Mouse (Mus musculus): Measurements from ENCODE around the gene Rhobtb1. TPM values are rescaled to one million over a fixed set of nuclear protein-coding genes. Genes with fewer than 3 reads are reported as not detected.

Gene Rhobtb1
- polyA plus RNA-seq, 1 experiment from 2014 or later, result 11.3 TPM

DNA sequence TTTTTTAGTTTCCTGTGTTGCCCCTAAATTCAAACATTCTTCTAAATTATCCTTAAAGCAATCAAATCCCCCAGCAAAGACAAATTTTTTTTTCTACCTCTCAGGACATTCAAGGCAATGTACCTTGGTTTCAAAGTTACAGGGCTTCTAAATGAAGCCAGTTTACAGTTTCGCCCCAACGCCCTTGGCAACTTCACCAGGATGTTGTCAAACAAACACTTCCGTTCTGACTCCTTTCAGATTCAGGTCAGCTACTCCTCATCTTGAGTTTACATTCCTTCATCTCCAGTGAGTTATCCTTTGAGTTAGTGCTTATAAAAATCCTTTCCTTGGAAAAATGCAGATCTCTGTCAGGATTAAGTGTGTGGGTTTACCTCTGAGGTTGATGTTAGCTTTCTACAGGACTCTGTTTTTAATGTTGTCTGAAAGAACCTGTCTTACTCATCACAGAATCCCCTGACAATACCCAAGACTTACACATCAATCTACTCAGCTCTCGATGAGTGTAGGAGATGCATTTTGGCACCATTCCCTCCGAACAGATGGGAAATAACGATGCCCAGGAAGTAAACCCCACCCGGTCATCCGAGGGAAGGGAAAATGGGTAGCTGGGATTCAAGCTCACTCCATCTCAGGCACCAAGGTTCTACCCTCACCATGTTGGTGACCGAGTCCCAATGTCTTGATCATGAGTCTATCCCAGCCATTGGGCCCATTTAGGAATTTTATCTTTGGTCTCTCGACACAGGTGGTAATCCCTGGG, 94.9 kb downstream of the Rhobtb1 start:
- 72% methylated on average over 10 of the region's 10 CpGs for WGBS
- Histone ChIP-seq H3K9me3 (ENCODE audit: control insufficient read depth, low read length) (no peaks in the 10 kb centered on the region), H3K4me1 (ENCODE audit: control insufficient read depth, insufficient read depth, low read length) (no peaks in the 10 kb centered on the region), H3K4me2 (ENCODE audit: low read depth, low read length) (no peak overlapping the region), H3K27me3 (replicated peaks; ENCODE audit: control insufficient read depth, insufficient read depth, low read length) (no peaks in the 10 kb centered on the region), H3K27ac (ENCODE audit: low read length) (no peak overlapping the region), H3K36me3 (ENCODE audit: control insufficient read depth, insufficient read depth, low read length) (no peaks in the 10 kb centered on the region), H3K9ac (ENCODE audit: low read depth, low read length) (no peak overlapping the region), H3K4me3 (ENCODE audit: low read length) (no peak overlapping the region)
- ATAC-seq, result no peak

DNA sequence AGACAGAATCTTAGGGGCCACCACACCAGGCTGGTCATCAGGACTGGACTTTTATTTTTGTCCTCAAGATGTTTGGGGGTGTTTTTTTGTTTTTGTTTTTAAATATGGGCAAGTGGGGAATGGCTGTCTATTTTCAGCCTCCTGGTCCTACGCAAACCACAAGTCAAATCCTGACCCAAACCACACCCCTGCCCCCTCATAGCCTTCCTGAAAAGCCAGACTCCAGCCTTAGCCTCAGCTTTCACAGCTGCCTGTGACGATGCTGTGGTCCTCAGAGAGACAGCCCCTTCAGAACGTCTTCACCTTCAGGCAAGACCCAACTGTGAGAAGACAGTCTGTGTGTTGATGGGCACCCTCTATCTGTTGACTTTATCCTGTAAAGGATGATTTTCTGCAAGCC, 95.5 kb downstream of the Rhobtb1 start:
- H3K4me1 ChIP-seq (ENCODE audit: control insufficient read depth, insufficient read depth, low read length), result no peaks in the 10 kb centered on the region
- no peak overlapping the region for H3K4me3 ChIP-seq (ENCODE audit: low read length)
- no peaks in the 10 kb centered on the region for H3K27me3 ChIP-seq (replicated peaks; ENCODE audit: control insufficient read depth, insufficient read depth, low read length)
- WGBS, result 74% methylated on average over 3 of the region's 3 CpGs
- H3K36me3 ChIP-seq (ENCODE audit: control insufficient read depth, insufficient read depth, low read length), result no peaks in the 10 kb centered on the region
- no peak overlapping the region for H3K9ac ChIP-seq (ENCODE audit: low read depth, low read length)
- H3K9me3 ChIP-seq (ENCODE audit: control insufficient read depth, low read length), result no peaks in the 10 kb centered on the region
- H3K27ac ChIP-seq (ENCODE audit: low read length), result 0 out of 2 replicates have a peak overlapping the region, but pooled peaks have one; percentile 32
- no peak overlapping the region for H3K4me2 ChIP-seq (ENCODE audit: low read depth, low read length)
- no peak for ATAC-seq

DNA sequence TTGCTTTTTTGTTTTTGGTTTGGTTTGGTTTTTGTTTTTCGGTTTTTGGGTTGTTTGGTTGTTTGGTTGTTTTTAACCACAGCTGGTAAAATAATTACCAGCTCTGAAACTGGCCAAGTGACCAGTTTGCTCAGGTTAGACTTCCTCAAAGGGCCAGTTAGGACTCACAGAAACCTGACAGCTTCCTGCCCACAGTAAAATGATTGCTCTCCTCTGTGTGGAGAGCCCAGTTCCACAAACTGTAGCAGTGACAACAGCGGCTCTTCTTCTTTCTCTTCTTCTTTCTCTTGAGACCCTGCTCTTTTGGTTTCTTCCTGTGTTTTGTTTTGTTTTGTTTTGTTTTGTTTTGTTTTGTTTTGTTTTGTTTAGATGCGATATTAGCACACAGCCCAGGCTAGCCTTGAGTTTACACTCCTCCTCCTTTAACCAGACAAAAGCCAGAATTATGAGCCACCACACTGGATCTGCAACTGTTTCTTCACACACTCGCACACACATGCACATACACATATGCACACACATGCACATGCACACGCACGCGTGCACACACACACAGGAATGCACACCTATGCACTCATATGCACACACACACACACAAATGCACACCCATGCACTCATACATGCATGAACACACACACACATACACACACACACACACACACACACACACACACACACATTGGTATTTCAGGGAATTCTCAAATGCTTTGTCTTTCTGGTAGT, 96.2 kb downstream of the Rhobtb1 start:
- Histone ChIP-seq H3K9ac (ENCODE audit: low read depth, low read length) (no peak overlapping the region), H3K27me3 (replicated peaks; ENCODE audit: control insufficient read depth, insufficient read depth, low read length) (no peaks in the 10 kb centered on the region), H3K36me3 (ENCODE audit: control insufficient read depth, insufficient read depth, low read length) (no peaks in the 10 kb centered on the region), H3K4me1 (ENCODE audit: control insufficient read depth, insufficient read depth, low read length) (peaks cover 5% of the 10 kb centered on the region), H3K4me2 (ENCODE audit: low read depth, low read length) (no peak overlapping the region), H3K27ac (ENCODE audit: low read length) (no peak overlapping the region), H3K4me3 (ENCODE audit: low read length) (no peak overlapping the region), H3K9me3 (ENCODE audit: control insufficient read depth, low read length) (no peaks in the 10 kb centered on the region)
- WGBS, result 94% methylated on average over 7 of the region's 7 CpGs
- ATAC-seq, result no peak

DNA sequence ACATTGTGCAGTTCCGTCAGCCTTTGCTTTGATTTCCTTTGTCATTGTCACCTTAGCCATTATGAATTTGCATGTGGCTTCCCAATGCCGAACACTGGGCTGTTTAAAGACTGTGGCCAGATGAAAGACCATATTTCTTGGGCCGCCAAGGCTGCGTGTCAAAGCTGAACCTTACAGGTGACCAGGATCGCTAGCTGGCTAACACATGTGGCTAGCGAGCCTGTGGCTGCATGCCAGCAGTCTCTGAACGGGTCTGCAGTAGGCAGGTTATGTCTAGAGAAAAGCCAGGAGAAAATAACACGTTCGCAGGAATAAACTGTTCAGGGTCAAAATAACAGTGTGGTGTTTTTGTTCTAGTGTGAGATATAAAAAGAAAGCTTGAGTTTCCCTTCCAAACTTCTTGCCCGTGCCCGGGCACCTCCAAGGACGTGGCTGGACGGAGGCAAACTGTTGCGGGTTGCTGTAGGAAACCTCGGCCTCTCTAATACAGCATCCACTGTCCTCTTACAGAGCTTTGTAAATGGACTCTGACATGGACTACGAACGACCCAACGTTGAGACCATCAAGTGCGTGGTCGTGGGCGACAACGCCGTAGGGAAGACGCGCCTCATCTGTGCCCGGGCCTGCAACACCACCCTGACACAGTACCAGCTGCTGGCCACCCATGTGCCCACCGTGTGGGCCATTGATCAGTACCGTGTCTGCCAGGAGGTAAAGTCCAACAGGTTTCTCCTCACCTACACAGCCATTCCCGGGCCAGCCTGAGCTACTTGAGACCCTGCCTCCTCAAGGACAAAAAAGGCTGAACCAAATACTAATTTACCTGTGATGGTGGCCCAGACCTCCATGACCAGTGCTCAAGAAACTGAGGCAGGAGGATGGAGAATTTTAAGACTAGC, 97.3 kb downstream of the Rhobtb1 start:
- Histone ChIP-seq H3K36me3 (ENCODE audit: control insufficient read depth, insufficient read depth, low read length) (no peaks in the 10 kb centered on the region), H3K9ac (ENCODE audit: low read depth, low read length) (no peak overlapping the region), H3K4me1 (ENCODE audit: control insufficient read depth, insufficient read depth, low read length) (peaks cover 9% of the 10 kb centered on the region), H3K4me3 (ENCODE audit: low read length) (no peak overlapping the region), H3K27me3 (replicated peaks; ENCODE audit: control insufficient read depth, insufficient read depth, low read length) (no peaks in the 10 kb centered on the region), H3K9me3 (ENCODE audit: control insufficient read depth, low read length) (no peaks in the 10 kb centered on the region), H3K4me2 (ENCODE audit: low read depth, low read length) (no peak overlapping the region), H3K27ac (ENCODE audit: low read length) (no peak overlapping the region)
- 86% methylated on average over 29 of the region's 29 CpGs for WGBS
- no peak for ATAC-seq

DNA sequence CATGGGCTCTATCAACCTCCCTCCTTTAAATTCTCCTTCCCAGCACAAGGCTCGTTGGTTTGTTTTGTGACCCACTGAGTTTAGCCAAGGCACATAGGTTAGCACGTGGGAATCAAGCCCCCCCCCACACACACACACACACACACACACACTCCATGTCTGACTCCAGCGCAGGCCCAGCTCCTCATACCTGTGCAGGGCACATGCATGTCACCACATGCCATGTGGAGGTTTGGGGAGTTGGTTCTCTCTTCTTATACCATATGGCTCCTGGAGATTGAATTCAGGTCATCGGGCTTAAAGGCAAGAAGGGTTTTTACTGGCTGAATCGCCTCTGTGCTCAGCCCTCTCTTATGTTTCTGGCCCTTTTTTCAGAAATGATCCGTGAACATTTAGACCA, 100.0 kb downstream of the Rhobtb1 start:
- Histone ChIP-seq H3K27me3 (replicated peaks; ENCODE audit: control insufficient read depth, insufficient read depth, low read length) (no peaks in the 10 kb centered on the region), H3K27ac (ENCODE audit: low read length) (no peak overlapping the region), H3K4me2 (ENCODE audit: low read depth, low read length) (no peak overlapping the region), H3K9ac (ENCODE audit: low read depth, low read length) (no peak overlapping the region), H3K4me3 (ENCODE audit: low read length) (no peak overlapping the region), H3K4me1 (ENCODE audit: control insufficient read depth, insufficient read depth, low read length) (peaks cover 22% of the 10 kb centered on the region), H3K36me3 (ENCODE audit: control insufficient read depth, insufficient read depth, low read length) (no peaks in the 10 kb centered on the region), H3K9me3 (ENCODE audit: control insufficient read depth, low read length) (no peaks in the 10 kb centered on the region)
- whole genome bisulfite sequencing, result 93% methylated on average over 6 of the region's 6 CpGs
- ATAC-seq, result no peak

DNA sequence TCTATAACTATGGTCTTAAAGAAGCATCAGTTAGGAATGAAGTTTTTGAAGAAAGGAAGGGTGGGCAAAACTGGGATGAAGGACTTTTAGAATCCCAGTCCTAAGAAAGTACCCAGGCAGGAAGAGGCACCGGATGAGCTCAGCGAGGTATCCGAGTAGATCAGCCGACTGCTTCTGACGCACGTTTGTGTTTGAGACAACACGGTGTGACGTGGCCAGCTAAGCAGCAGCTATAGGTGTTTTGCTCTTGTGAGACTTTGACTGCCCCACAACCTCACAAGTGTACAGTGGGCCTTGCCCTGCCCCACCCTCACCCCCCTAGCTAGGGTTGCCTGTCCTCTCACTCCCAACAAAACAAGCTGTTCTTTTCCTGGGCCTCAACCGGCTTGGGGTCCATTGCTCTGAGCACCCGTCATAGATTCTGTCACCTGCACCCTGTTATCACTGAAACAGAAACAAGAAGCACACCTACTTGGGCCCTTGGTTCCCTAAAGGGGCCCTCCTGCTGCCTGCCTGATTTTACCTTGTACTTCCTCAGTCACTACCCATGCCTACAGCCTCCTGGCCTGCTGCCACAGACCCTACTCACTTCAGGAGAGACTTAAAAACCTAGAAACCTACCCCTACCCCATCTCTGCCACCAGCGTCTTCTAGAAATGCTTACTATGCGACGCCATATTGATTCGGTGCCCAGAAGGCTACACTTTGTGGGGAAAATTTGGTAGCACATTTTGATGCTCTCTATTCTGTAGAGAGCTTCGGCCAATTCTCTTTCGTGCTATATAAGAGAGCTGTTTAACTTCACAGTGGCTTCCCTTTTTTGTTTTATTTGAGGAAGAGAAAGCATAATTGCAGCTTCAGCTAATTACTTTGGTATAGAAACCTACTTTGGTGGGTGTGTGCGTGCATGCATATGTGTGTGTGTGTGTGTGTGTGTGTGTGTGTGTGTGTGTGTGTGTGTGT, 101.2 kb downstream of the Rhobtb1 start:
- H3K4me1 ChIP-seq (ENCODE audit: control insufficient read depth, insufficient read depth, low read length), result peaks cover 22% of the 10 kb centered on the region
- ATAC-seq, result peak; percentile 52
- H3K9ac ChIP-seq (ENCODE audit: low read depth, low read length), result no peak overlapping the region
- no peaks in the 10 kb centered on the region for H3K36me3 ChIP-seq (ENCODE audit: control insufficient read depth, insufficient read depth, low read length)
- peak overlapping the region; percentile 93 for H3K27ac ChIP-seq (ENCODE audit: low read length)
- 78% methylated on average over 17 of the region's 17 CpGs for WGBS
- no peaks in the 10 kb centered on the region for H3K27me3 ChIP-seq (replicated peaks; ENCODE audit: control insufficient read depth, insufficient read depth, low read length)
- H3K4me2 ChIP-seq (ENCODE audit: low read depth, low read length), result no peak overlapping the region
- no peak overlapping the region for H3K4me3 ChIP-seq (ENCODE audit: low read length)
- H3K9me3 ChIP-seq (ENCODE audit: control insufficient read depth, low read length), result no peaks in the 10 kb centered on the region

DNA sequence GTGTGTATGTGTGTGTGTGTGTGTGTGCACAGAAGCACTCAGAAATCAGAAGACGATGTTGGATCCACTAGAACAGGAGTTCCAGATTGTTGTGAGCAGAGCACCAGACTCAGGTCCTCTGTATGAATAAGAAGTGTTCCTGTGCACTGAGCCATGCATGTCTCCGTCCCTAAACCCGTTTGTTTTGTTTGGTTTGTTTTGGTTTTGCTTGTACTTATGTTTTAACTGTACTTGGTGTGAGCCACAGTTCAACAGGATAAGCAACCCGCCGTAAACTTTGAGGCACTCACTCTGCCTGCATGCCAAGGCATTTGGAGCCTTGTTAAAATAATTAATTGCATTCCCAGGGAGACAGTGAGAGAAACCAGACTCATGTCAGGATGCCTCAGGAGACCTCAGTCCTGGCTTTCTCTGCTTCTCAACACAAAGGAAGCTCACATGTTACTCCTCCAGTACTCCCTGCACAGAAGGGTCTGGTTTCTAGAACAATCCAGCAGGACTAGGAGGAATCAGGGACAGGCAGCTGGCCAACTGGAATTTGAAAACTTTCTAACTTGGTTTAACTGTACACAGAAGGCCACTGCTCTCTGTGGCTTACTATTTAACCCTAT, 101.9 kb downstream of the Rhobtb1 start:
- H3K9ac ChIP-seq (ENCODE audit: low read depth, low read length), result no peak overlapping the region
- no peaks in the 10 kb centered on the region for H3K27me3 ChIP-seq (replicated peaks; ENCODE audit: control insufficient read depth, insufficient read depth, low read length)
- no peaks in the 10 kb centered on the region for H3K36me3 ChIP-seq (ENCODE audit: control insufficient read depth, insufficient read depth, low read length)
- no peak overlapping the region for H3K4me3 ChIP-seq (ENCODE audit: low read length)
- WGBS, result 32% methylated on average over 5 of the region's 5 CpGs
- peak overlapping the region; percentile 93 for H3K27ac ChIP-seq (ENCODE audit: low read length)
- H3K4me1 ChIP-seq (ENCODE audit: control insufficient read depth, insufficient read depth, low read length), result peaks cover 22% of the 10 kb centered on the region
- H3K4me2 ChIP-seq (ENCODE audit: low read depth, low read length), result no peak overlapping the region
- H3K9me3 ChIP-seq (ENCODE audit: control insufficient read depth, low read length), result no peaks in the 10 kb centered on the region
- peak; percentile 83 for ATAC-seq

DNA sequence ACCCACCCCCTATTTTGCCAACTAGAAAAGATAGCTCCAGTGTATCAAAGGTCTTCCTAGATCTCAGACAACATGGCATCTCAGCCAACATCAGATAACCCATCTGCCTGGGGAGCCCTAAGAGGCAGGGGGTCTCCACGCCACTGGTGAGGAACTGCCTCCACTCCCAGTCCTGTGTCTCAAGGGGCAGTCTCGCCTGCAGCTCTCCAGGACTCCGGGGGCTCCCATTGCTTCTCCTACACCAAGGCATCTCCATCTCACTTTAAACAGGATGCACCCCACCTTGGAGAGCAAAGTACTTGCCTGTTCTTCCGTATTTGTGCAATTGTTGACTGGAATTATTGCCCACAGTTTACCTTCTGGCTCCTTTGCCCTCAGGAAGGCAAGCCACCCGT, 102.4 kb downstream of the Rhobtb1 start:
- 38% methylated on average over 5 of the region's 5 CpGs for whole genome bisulfite sequencing
- H3K9ac ChIP-seq (ENCODE audit: low read depth, low read length), result no peak overlapping the region
- peak; percentile 19 for ATAC-seq
- H3K4me2 ChIP-seq (ENCODE audit: low read depth, low read length), result no peak overlapping the region
- no peak overlapping the region for H3K4me3 ChIP-seq (ENCODE audit: low read length)
- H3K36me3 ChIP-seq (ENCODE audit: control insufficient read depth, insufficient read depth, low read length), result no peaks in the 10 kb centered on the region
- peak overlapping the region; percentile 93 for H3K27ac ChIP-seq (ENCODE audit: low read length)
- H3K27me3 ChIP-seq (replicated peaks; ENCODE audit: control insufficient read depth, insufficient read depth, low read length), result no peaks in the 10 kb centered on the region
- H3K9me3 ChIP-seq (ENCODE audit: control insufficient read depth, low read length), result no peaks in the 10 kb centered on the region
- peaks cover 22% of the 10 kb centered on the region for H3K4me1 ChIP-seq (ENCODE audit: control insufficient read depth, insufficient read depth, low read length)
